Mouse (Mus musculus) CH12.LX (cell line): ENCODE measurements around the gene Pptc7. TPM values are rescaled to one million over a fixed set of nuclear protein-coding genes. Genes with fewer than 3 reads are reported as not detected.

Experiments used
- DNase-seq: peaks from one replicate; pipeline ENCODE4 v3.0.0-alpha.2; 2013; ENCODE audit errors: extremely low read depth
- H3K27ac ChIP-seq: 2 replicates; pipeline ENCODE4 v1.5.1; 2012; ENCODE audit warnings: low read depth, mild to moderate bottlenecking, control low read depth, moderate library complexity; ENCODE audit not compliant: insufficient read depth
- H3K27me3 ChIP-seq: replicated peaks from 2 replicates; pipeline ENCODE3; 2012; ENCODE audit warnings: inconsistent platforms
- H3K36me3 ChIP-seq, 2 experiments: replicated peaks in 1 of 2; 2 replicates each; pipeline versions ENCODE3 to v1.6.1; 2012; ENCODE audit warnings: inconsistent platforms in 1 of 2, low read length in 1 of 2, mild to moderate bottlenecking in 1 of 2, mixed read lengths in 1 of 2, moderate library complexity in 1 of 2; ENCODE audit not compliant: control insufficient read depth in 1 of 2, insufficient read depth in 1 of 2
- H3K4me1 ChIP-seq, 2 experiments: 2 replicates each; pipeline ENCODE4 v1.6.1; 2012; ENCODE audit warnings: inconsistent platforms in 1 of 2, moderate library complexity in 1 of 2; ENCODE audit not compliant: insufficient read depth in 2 of 2, control insufficient read depth in 1 of 2
- H3K4me2 ChIP-seq: 2 replicates; pipeline ENCODE4 v1.6.1; 2012; ENCODE audit warnings: low read depth, mild to moderate bottlenecking, control low read depth; ENCODE audit not compliant: poor library complexity, insufficient read depth, severe bottlenecking
- H3K4me3 ChIP-seq, 3 experiments: fragments of 150-350 bp in 1 of 3; sonication (generic) in 1 of 3; replicated peaks in 1 of 3; 2 replicates each; pipeline versions ENCODE3 to v1.5.1; 2011 to 2012; ENCODE audit warnings: low read depth in 2 of 3, low read length in 2 of 3, mild to moderate bottlenecking in 2 of 3, moderate library complexity in 2 of 3, control low read depth in 1 of 3, improper control_type of control experiment in 1 of 3, inconsistent platforms in 1 of 3, mixed read lengths in 1 of 3; ENCODE audit not compliant: poor library complexity in 1 of 3
- H3K79me2 ChIP-seq: replicated peaks from 2 replicates; pipeline ENCODE4 v1.6.1; 2012; ENCODE audit warnings: mild to moderate bottlenecking, moderate library complexity; ENCODE audit not compliant: control insufficient read depth, poor library complexity, insufficient read depth, severe bottlenecking; ENCODE audit errors: extremely low read depth
- H3K9ac ChIP-seq: 2 replicates; pipeline ENCODE4 v1.6.1; 2012; ENCODE audit warnings: low read depth, mild to moderate bottlenecking, control low read depth, moderate library complexity; ENCODE audit not compliant: insufficient read depth
- H3K9me3 ChIP-seq: replicated peaks from 2 replicates; pipeline ENCODE3; 2012; ENCODE audit warnings: low read length, inconsistent platforms, mixed read lengths
- BHLHE40 ChIP-seq: IDR thresholded peaks from 2 replicates; pipeline ENCODE4 v1.6.1; 2011; ENCODE audit warnings: mild to moderate bottlenecking, low read depth, low read length, improper control_type of control experiment
- ETS1 ChIP-seq: conservative IDR thresholded peaks from 2 replicates; pipeline ENCODE4 v1.6.1; 2012; ENCODE audit warnings: low read depth, mild to moderate bottlenecking, inconsistent platforms, low read length, improper control_type of control experiment, moderate library complexity
- GABPA ChIP-seq: IDR thresholded peaks from 2 replicates; pipeline ENCODE4 v1.6.1; 2012; ENCODE audit warnings: low read depth, low read length, improper control_type of control experiment, inconsistent platforms; ENCODE audit not compliant: insufficient replicate concordance
- MAZ ChIP-seq: IDR thresholded peaks from 2 replicates; pipeline ENCODE4 v1.6.1; 2012; ENCODE audit warnings: low read depth, mild to moderate bottlenecking, inconsistent platforms, low read length, improper control_type of control experiment, moderate library complexity
- NRF1 ChIP-seq: IDR thresholded peaks from 2 replicates; pipeline ENCODE4 v1.6.1; 2014; ENCODE audit warnings: low read depth, mild to moderate bottlenecking, inconsistent platforms, low read length, improper control_type of control experiment, moderate library complexity
- PAX5 ChIP-seq: IDR thresholded peaks from 2 replicates; pipeline ENCODE4 v1.6.1; 2012; ENCODE audit warnings: low read length, inconsistent platforms, mixed read lengths
- POLR2A ChIP-seq: IDR thresholded peaks from 2 replicates; pipeline ENCODE4 v1.6.1; 2011; ENCODE audit warnings: low read depth, mild to moderate bottlenecking, improper control_type of control experiment, low read length
- SIN3A ChIP-seq: IDR thresholded peaks from 2 replicates; pipeline ENCODE4 v1.6.1; 2012; ENCODE audit warnings: low read length, improper control_type of control experiment, inconsistent platforms
- TBP ChIP-seq: conservative IDR thresholded peaks from 2 replicates; pipeline ENCODE4 v1.6.1; 2011; ENCODE audit warnings: low read depth, low read length, improper control_type of control experiment
- UBTF ChIP-seq: IDR thresholded peaks from 2 replicates; pipeline ENCODE4 v1.6.1; 2012; ENCODE audit warnings: low read depth, mild to moderate bottlenecking, inconsistent platforms, low read length, improper control_type of control experiment, moderate library complexity
- USF1 ChIP-seq: IDR thresholded peaks from 2 replicates; pipeline ENCODE4 v1.6.1; 2014; ENCODE audit warnings: low read depth, mild to moderate bottlenecking, inconsistent platforms, low read length, improper control_type of control experiment
- ZNF384 ChIP-seq: IDR thresholded peaks from 2 replicates; pipeline ENCODE4 v1.6.1; 2012; ENCODE audit warnings: low read depth, low read length, improper control_type of control experiment, inconsistent platforms
- dilution Hi-C: fragments of 300-500 bp; cut with MboI; formaldehyde crosslinking; loops from 2 replicates; pipeline ENCODE4 v1.14.3; 2020; ENCODE audit warnings: low sequenced_read_pairs; ENCODE audit not compliant: extremely low pct_unique_long_range_greater_than_20kb, extremely low pct_ligation_motif_present
- in situ Hi-C: fragments of 300-500 bp; cut with MboI; formaldehyde crosslinking; loops from 3 replicates; pipeline ENCODE4 v1.14.3; 2019; ENCODE audit warnings: low sequenced_read_pairs, low pct_ligation_motif_present, low pct_unique_long_range_greater_than_20kb, mixed read lengths
- polyA plus RNA-seq: library from polyadenylated mRNA; unstranded; fragments of >175 nt; gene quantifications from 2 replicates; pipeline ENCODE4 v1.2.1, GENCODE M21; 2012; ENCODE audit warnings: low read depth; ENCODE audit not compliant: insufficient read length
- total RNA-seq, 2 experiments: library from RNA; depleted of rRNA; stranded (reverse); fragments of 300-350 nt in 1 of 2; fragments of >200 nt in 1 of 2; gene quantifications; 2 replicates each; pipeline ENCODE4 v1.2.3; 2012 to 2014

Gene Pptc7
- total and polyA plus RNA-seq, 3 experiments = 17.1 to 25.9 (median 23.6) TPM

GRCm38 (mm10) chr5:122280827-122281462 is 3.2 kb upstream of the Pptc7 start:
- H3K79me2 ChIP-seq = peaks cover 17% of the 10 kb centered on the region
- TF ChIP-seq GABPA = no peak
- TF ChIP-seq TBP = no peak
- TF ChIP-seq SIN3A = no peak
- TF ChIP-seq USF1 = 0 out of 2 replicates have a peak, but pooled peaks have one; percentile 12
- TF ChIP-seq PAX5 = no peak
- TF ChIP-seq ETS1 = no peak
- no peak for TF ChIP-seq MAZ
- TF ChIP-seq NRF1 = no peak
- TF ChIP-seq BHLHE40 = 0 out of 2 replicates have a peak, but pooled peaks have one; percentile 38
- TF ChIP-seq UBTF = no peak
- no peak overlapping the region for H3K27ac ChIP-seq
- H3K4me3 ChIP-seq = no peak overlapping the region
- no peaks in the 10 kb centered on the region for H3K27me3 ChIP-seq
- no peaks in the 10 kb centered on the region for H3K36me3 ChIP-seq
- dilution Hi-C loops = no loop called here
- no peak overlapping the region for H3K4me2 ChIP-seq
- in situ Hi-C loops = no loop called here
- no peak overlapping the region for H3K9ac ChIP-seq
- DNase-seq = no peak
- H3K9me3 ChIP-seq = no peaks in the 10 kb centered on the region
- peaks cover 0 to 14% of the 10 kb centered on the region in 2 experiments; a peak in 2 of 4 replicates for H3K4me1 ChIP-seq

GRCm38 (mm10) chr5:122283828-122284182 is 360 bp upstream of the Pptc7 start:
- Histone ChIP-seq H3K9me3 (no peaks in the 10 kb centered on the region), H3K27ac (no peak overlapping the region), H3K4me2 (peak overlapping the region; percentile 32), H3K9ac (peak overlapping the region; percentile 48; the same call in 1 of the 2 replicates), H3K4me3 (peak overlapping the region in 2 of 3 experiments; percentile 23 to 95), H3K36me3 (peaks cover 0 to 18% of the 10 kb centered on the region in 2 experiments), H3K27me3 (no peaks in the 10 kb centered on the region), H3K79me2 (peaks cover 43% of the 10 kb centered on the region), H3K4me1 (peaks cover 14 to 37% of the 10 kb centered on the region in 2 experiments)
- no peak for DNase-seq
- in situ Hi-C loops = no loop called here
- peak; percentile 49; the same call in 1 of the 2 replicates for TF ChIP-seq ZNF384
- TF ChIP-seq POLR2A = no peak
- dilution Hi-C loops = no loop called here
